Mouse (Mus musculus) kidney, postnatal 0 days (tissue): ENCODE data around the gene Rnf31. TPM values are rescaled to one million over a fixed set of nuclear protein-coding genes. Genes with fewer than 3 reads are reported as not detected.

Source experiments
- ATAC-seq: fragments of 200-750 bp; cut with Nextera tagmentation; replicated peaks from 2 replicates; pipeline ENCODE4 v1.8.0; 2017; ENCODE audit warnings: low read depth, moderate number of reproducible peaks, moderate TSS enrichment, moderate library complexity; ENCODE audit not compliant: low FRiP score
- DNase-seq: peaks from one replicate; pipeline ENCODE4 v3.0.0-alpha.2; 2016; ENCODE audit warnings: low spot score
- H3K27ac ChIP-seq: fragments of 300-500 bp; sonication (generic); 2 replicates; pipeline ENCODE4 v1.5.1; 2014; ENCODE audit warnings: mild to moderate bottlenecking
- H3K27me3 ChIP-seq: fragments of 300-500 bp; sonication (generic); 2 replicates; pipeline ENCODE4 v1.6.1; 2014; ENCODE audit warnings: low read length, mixed read lengths; ENCODE audit not compliant: insufficient read depth
- H3K36me3 ChIP-seq: fragments of 300-500 bp; sonication (generic); 2 replicates; pipeline ENCODE4 v1.6.1; 2014; ENCODE audit warnings: low read length, mixed read lengths; ENCODE audit not compliant: insufficient read depth
- H3K4me1 ChIP-seq: fragments of 300-500 bp; sonication (generic); replicated peaks from 2 replicates; pipeline ENCODE4 v1.6.1; 2014; ENCODE audit warnings: antibody characterized with exemption, low read length, mixed read lengths; ENCODE audit not compliant: insufficient read depth
- H3K4me2 ChIP-seq: fragments of 300-500 bp; sonication (generic); 2 replicates; pipeline ENCODE4 v1.6.1; 2014; ENCODE audit warnings: mild to moderate bottlenecking, low read length, moderate library complexity, mixed read lengths
- H3K4me3 ChIP-seq: fragments of 300-500 bp; sonication (generic); replicated peaks from 2 replicates; pipeline ENCODE4 v1.5.1; 2014; ENCODE audit warnings: low read depth, low read length
- H3K9ac ChIP-seq: fragments of 300-500 bp; sonication (generic); 2 replicates; pipeline ENCODE4 v1.6.1; 2014; ENCODE audit warnings: low read depth, low read length
- H3K9me3 ChIP-seq: fragments of 300-500 bp; sonication (generic); replicated peaks from 2 replicates; pipeline ENCODE4 v1.6.1; 2016; ENCODE audit warnings: low read length, inconsistent platforms, mixed read lengths
- CTCF ChIP-seq: IDR thresholded peaks from 2 replicates; pipeline ENCODE4 v1.5.1; 2016; ENCODE audit warnings: antibody characterized with exemption, low read depth, mild to moderate bottlenecking, moderate library complexity
- WGBS: fragments of 180-500 bp; shearing (Covaris S2); extraction: QIAGEN DNeasy Blood & Tissue Kit; methylation state at CpG from one replicate; pipeline ENCODE4 v1.1.7; 2014; 5-methylcytosine and 5-hydroxymethylcytosine counted together
- polyA plus RNA-seq: library from polyadenylated mRNA; unstranded; fragments of >200 nt; fragmentation: Nextera tagmentation; extraction: Ambion mirVana; gene quantifications from 2 replicates; pipeline ENCODE4 v1.2.1, GENCODE M21; 2015

Rnf31 gene
- polyA plus RNA-seq, 1 experiment from 2014 or later, result 17.9 TPM

- WGBS, result 94% methylated on average over 5 of the region's 5 CpGs
- Histone ChIP-seq H3K4me3 (no peak overlapping the region), H3K27ac (no peak overlapping the region), H3K27me3 (no peaks in the 10 kb centered on the region), H3K9me3 (no peaks in the 10 kb centered on the region), H3K36me3 (peaks cover 8% of the 10 kb centered on the region), H3K4me1 (peaks cover 15% of the 10 kb centered on the region; the same call in 1 of the 2 replicates), H3K9ac (no peak overlapping the region), H3K4me2 (no peak overlapping the region)
- no peak for DNase-seq
- no peak for TF ChIP-seq CTCF
- no peak for ATAC-seq
Measured at GRCm38 (mm10) chr14:55589271-55589670, 2.2 kb upstream of the Rnf31 start.

DNA sequence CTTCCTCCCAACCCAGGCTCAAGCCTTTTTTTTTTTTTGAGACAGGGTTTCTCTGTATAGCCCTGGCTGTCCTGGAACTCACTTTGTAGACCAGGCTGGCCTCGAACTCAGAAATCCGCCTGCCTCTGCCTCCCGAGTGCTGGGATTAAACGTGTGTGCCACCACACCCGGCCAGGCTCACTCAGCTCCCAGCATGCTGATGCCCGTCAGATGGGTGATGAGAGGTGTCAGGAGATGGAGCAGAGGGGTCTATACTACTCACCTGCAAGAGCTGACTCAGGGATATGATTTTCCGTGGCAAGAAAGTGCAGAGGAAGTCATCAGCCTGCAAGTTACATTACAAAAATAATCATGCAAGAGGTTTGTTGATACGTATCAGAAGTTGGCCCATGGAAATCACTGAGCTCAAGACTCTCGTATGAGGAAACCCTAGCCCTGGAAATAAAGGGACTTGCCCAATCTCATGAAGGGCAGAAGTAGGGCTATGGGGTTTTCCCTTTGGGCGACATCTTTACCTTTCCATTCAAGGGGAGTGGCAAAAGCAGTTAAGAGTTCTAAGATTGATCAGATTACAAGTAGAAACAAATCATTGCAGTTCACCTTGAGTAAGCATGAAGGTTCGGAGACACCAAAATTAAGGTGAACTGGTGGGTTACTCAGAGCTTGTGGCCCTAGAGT is 1.6 kb upstream of the Rnf31 start:
- Histone ChIP-seq H3K9me3 (no peaks in the 10 kb centered on the region), H3K9ac (peak overlapping the region; percentile 92), H3K27me3 (no peaks in the 10 kb centered on the region), H3K4me1 (peaks cover 15% of the 10 kb centered on the region; the same call in 1 of the 2 replicates), H3K27ac (peak overlapping the region; percentile 99), H3K36me3 (peaks cover 14% of the 10 kb centered on the region), H3K4me3 (peak overlapping the region; percentile 94), H3K4me2 (peak overlapping the region; percentile 96)
- 77% methylated on average over 11 of the region's 11 CpGs for WGBS
- no peak for DNase-seq
- TF ChIP-seq CTCF, result no peak
- ATAC-seq, result no peak

DNA sequence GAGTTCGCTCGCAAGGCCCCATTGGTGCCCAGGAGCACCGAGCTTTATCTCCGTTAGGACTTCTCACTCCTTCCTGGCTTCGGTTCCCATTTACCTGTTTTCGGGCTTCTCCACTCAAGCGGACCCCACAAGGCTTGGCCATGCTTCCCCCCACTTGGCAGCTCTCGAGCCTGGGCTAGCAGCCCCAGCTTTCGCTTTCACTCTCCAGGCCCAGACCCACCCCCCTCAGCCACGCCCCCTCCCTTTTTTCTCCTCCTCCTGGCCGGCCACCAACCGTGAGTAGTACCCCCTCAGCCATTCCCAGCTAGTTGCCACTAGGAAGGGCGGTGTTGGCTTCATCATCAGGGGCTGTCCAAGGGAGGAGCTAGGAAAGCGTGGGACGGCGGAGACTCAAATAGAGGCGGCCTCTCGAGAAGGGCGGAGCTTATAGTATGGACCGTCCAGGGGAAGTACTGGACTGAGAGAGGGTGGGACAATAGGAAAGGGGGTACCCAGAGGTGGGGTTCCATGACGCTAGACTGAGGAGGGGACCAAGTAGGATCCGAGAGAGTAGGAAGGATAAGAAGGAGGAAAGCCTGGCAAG is 669 bp upstream of the Rnf31 start, which contains the start of gene Psme2:
Psme2 (minus strand) TSS at position 366 of the 583 bp plus-strand sequence.
- Histone ChIP-seq H3K9me3 (no peaks in the 10 kb centered on the region), H3K4me3 (peak within 1 kb of the TSS; percentile 94), H3K27me3 (no peaks in the 10 kb centered on the region), H3K4me1 (peaks cover 15% of the 10 kb centered on the region; the same call in 1 of the 2 replicates), H3K9ac (peak within 1 kb of the TSS; percentile 92), H3K4me2 (peak within 1 kb of the TSS; percentile 96), H3K36me3 (peaks cover 22% of the 10 kb centered on the region), H3K27ac (peak within 1 kb of the TSS; percentile 99)
- peak; percentile 94 for ATAC-seq
- TF ChIP-seq CTCF, result 0 out of 2 replicates have a peak, but pooled peaks have one; percentile 26
- peak; percentile 100 for DNase-seq
- WGBS, result under 1% methylated on average over 22 of the region's 22 CpGs

- 4% methylated on average over 16 of the region's 16 CpGs for WGBS
- no peak for ATAC-seq
- H3K9ac ChIP-seq, result peak overlapping the region; percentile 92
- peak overlapping the region; percentile 96 for H3K4me2 ChIP-seq
- peaks cover 15% of the 10 kb centered on the region; the same call in 1 of the 2 replicates for H3K4me1 ChIP-seq
- no peaks in the 10 kb centered on the region for H3K27me3 ChIP-seq
- peak; percentile 15 for DNase-seq
- H3K27ac ChIP-seq, result peak overlapping the region; percentile 99
- H3K36me3 ChIP-seq, result peaks cover 33% of the 10 kb centered on the region
- H3K9me3 ChIP-seq, result no peaks in the 10 kb centered on the region
- TF ChIP-seq CTCF, result no peak
- peak overlapping the region; percentile 94 for H3K4me3 ChIP-seq
Measured at GRCm38 (mm10) chr14:55592226-55592625, 718 bp downstream of the Rnf31 start.

DNA sequence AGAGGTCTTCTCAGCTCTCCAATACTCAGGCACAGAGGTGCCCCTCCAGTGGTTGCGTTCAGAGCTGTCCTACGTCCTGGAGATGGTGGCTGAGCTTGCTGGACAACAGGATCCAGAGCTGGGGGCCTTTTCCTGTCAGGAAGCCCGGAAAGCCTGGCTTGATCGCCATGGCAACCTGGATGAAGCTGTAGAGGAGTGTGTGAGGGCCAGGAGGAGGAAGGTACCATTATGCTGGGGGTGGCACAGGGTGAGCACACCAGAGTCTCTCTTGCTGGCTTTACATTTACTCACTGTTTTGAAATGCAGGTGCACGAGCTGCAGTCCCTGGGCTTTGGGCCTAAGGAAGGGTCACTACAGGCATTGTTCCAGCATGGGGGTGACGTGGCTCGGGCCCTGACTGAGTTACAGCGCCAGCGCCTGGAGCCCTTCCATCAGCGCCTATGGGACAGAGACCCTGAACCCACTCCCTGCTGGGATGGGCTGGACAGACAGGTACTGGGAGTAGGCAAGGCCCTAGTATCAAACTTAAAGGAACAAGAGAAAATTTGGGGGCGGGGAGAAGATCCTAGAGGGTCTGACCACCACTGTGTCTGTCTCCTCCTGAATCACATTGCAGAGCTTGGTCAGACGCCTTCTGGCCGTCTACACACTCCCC is 4.7 kb downstream of the Rnf31 start:
- WGBS, result 81% methylated on average over 13 of the region's 13 CpGs

More for the DNA sequence above, 4.7 kb downstream of the Rnf31 start:
- Histone ChIP-seq H3K4me1 (peaks cover 15% of the 10 kb centered on the region; the same call in 1 of the 2 replicates), H3K4me3 (no peak overlapping the region), H3K27me3 (no peaks in the 10 kb centered on the region), H3K9ac (no peak overlapping the region), H3K27ac (no peak overlapping the region), H3K4me2 (no peak overlapping the region), H3K9me3 (no peaks in the 10 kb centered on the region), H3K36me3 (peaks cover 61% of the 10 kb centered on the region)
- DNase-seq (peak; percentile 30), ATAC-seq (no peak)
- no peak for TF ChIP-seq CTCF
